Mouse (Mus musculus) lung, adult 2 months (tissue): ENCODE data around the gene Ptpn18.

ENCODE experiments used
- CTCF ChIP-seq: fragments of 200-500 bp; IDR thresholded peaks from 2 replicates; pipeline ENCODE4 v1.5.1; 2011; ENCODE audit warnings: mild to moderate bottlenecking, low read length, control low read depth; ENCODE audit not compliant: insufficient read depth
- POLR2A ChIP-seq: fragments of 200-500 bp; IDR thresholded peaks from 2 replicates; pipeline ENCODE4 v1.6.1; 2011; ENCODE audit warnings: low read depth, mild to moderate bottlenecking, control low read depth, low read length, borderline replicate concordance; ENCODE audit errors: extremely low read depth

GRCm38 (mm10) chr1:34489852-34490541, 30.4 kb downstream of the Ptpn18 start:
- no peak for TF ChIP-seq CTCF
- TF ChIP-seq POLR2A = no peak
